Mouse (Mus musculus) adrenal gland, postnatal 10 days (tissue): ENCODE data around the gene Akap13. TPM values are rescaled to one million over a fixed set of nuclear protein-coding genes. Genes with fewer than 3 reads are reported as not detected.
A peak's percentile ranks its signal among the peaks of the same experiment; 100 is the strongest.

Experiments
- DNase-seq: peaks from one replicate; pipeline ENCODE4 v3.0.0; 2021; ENCODE audit warnings: mixed read lengths
- total RNA-seq, 2 experiments: library from RNA; stranded (reverse); gene quantifications; 2 replicates each; pipeline ENCODE4 v1.2.3; 2021

Akap13 gene
- total RNA-seq, 2 experiments from 2014 or later: 54.7 to 66.6 TPM

DNA sequence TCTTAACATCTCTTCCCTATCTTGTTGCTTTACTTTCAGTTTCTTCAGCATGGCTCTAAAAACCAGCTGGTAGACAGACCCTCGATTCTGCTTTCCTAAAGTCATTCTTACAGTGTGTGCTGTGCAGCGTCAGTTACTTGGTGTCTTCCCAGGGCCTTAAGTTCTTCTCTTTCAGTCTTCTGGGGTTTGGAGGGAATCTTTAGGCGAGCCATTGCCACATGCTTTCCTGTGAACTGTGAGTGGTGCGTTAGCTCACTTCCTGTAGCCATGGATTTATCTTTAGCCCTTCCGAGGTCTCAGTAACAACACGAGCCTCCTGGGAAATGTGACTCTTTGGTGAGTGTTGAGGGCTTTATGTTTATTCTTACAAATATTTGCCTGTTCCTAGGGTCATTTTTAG, 214.1 kb downstream of the Akap13 start:
- no peak for DNase-seq

DNA sequence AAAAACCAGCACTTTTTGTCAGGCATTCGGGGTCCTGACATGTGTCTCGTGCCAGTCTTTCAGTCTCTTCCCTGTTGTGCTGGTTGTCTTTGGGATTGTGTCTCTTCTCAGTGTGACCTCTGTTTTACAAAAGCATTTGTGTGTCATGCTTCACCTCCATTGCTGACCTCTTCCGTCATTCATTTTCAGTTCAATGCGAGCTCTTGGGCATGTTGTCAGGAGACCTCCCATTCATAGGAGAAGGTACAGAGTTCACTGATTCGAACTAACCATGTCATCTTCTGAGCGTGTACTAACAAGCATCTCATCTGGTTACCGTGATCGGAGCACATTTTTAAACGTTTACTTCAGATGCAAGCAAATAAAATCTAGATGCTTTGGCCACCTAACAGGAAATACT, 224.3 kb downstream of the Akap13 start:
- no peak for DNase-seq

DNA sequence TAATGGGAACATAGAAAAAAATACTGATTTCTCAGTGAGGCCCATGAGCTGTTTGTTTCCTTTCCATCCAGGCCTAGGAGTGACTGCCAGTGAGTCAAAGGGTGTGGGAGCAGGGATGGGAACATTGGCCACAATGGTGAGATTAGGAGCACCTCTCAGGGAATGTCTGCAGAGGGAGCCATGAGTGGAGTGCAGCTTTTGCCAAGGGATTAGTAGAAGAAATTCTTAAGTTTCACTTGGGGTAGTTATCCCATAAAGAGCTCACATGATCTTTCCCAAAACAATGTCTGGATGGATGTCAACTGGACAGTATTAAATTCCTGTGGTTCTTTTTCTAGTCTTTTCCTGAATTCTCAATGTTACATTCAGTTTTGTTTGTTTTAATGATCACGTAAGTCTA, 227.6 kb downstream of the Akap13 start:
- no peak for DNase-seq

DNA sequence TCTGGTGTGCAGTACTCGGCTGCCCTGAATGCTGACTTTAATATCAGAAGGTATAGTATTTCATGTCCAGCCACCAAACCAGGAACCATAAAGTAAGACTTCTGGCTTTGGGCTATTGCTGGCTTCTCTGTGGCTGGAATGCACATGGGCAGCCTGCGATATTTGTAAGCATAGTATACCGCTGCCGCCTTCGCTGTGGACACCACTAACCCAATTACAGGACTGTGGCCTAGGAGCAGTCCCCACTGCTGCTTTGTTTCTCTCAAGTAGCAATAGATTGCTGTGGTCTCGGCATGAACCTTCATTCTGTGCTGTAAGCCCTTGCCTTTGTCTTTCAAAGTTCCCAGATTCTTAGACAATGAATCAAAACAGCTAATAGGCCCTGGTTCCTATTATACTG, 228.1 kb downstream of the Akap13 start:
- no peak for DNase-seq

DNA sequence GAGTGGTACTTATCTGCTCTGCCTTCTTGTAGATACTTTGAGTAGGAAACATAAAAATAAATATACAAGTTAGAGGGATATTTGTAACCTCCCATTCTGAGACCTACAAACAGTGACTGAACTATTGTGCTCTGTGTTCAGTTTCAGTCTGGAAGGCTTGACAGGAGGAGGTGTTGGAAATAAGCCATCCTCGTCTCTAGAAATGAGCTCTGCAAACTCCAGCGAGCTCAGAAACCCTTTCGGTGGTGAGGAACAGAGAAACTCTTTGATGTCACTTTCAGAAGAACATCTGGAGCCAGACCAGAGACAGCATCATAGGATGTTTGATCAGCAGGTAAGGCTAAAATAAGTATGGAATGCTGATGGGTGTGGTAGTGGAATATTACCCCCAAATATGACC, 229.6 kb downstream of the Akap13 start:
- DNase-seq: no peak

DNA sequence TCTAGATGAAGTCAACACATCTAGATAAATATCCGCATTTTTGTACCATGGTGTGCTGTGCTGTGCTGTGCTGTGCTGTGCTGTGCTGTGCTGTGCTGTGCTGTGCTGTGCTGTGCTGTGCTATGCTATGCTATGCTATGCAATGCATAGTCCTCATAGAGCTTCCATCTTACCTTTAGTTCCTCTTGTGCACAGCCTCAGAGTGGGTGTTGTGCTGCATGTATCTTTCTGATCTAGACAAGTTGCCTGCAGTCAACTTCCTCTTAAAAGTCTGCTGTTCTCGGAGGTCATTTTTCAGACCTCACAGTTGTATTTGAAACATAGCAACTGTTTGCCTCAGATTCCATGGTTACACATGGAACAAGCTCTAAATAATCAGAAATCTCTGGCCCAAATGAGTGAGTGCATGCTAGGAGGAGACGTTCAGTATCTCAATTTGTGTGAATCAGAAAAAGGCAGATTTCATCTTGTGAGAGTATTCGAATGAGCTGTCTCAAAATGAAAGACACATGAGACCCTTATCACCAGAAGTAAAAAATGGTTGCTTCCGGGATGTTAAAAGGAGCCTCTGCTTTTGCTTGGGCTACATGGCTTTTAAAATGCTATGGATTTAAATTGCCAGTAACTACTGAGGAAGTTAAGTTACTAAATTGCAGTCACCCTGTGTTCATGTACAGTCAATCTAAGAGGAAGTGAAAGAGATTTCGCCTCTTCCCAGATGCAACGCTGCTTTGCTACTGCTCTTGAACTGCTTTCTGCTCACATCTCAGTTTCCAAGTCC, 230.9 kb downstream of the Akap13 start:
- no peak for DNase-seq

DNA sequence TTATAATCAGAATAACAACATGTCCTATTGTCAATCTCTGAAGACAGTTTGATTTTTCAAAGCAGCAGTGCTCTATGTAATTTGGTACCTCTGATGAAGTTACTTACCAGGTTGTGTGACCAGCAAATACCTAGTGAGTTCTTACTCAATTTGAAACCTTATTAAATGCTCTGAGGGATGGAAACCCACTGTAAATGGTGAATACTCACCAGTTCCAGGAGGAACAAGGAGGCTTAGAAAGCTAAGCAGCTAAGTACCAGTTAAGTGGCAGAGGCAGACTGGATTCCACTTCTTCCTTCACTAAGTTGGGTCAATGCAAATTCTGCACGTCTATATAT, 231.5 kb downstream of the Akap13 start:
- DNase-seq: no peak

DNA sequence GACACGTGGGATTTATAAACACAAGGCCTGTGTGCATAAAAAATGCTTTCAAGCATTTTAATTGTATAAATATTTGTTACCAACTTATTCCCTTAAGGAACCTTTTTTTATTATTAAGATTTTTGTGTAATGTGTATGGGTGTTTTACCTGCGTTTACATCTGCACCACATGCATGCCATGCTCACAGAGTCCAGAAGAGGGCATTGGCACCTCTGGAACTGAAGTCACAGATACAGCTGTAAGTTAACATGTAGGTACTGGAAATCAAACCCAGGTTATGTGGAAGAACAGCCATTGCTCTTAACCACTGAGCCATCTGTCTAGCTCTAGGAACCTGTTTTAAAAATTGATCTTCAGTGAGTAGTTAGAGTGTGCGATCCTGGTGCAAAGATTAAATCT, 232.8 kb downstream of the Akap13 start:
- DNase-seq: no peak

DNA sequence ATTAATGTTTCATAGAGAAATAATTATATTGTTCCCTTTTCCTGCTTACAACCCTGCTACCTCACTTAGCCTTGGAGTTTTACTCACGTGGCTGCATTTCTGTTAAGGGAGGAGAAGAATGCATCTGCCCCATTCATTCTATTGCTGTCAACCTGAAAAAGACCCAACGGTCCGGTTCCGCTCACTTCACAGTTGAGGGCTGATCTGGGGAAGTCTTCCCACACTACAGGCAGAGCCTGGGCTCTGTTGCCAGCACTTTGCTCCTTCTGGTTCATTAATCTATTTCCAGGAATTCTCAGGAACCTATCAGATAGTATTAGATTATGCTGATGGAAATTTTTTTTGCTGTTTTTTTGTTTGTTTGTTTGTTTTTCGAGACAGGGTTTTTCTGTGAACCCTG, 239.4 kb downstream of the Akap13 start:
- no peak for DNase-seq

DNA sequence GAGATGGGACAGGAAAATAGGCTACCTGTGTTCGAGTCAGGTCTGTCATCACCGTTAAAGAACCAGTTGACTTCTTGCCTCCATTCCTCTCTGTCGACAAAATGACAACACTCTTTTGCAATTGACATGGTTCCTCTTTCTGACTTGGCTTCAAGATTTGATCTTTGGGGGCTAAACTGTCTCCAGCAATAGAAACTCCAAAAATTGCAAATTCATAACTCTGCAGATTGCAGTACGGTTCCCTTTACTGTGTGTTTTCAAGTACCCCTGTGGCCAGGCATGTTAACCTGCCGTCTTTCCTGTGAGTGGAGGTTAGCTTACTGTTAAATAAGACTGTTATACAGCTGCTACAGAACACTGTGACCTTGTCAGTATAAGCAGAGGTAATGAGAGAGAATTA, 244.5 kb downstream of the Akap13 start:
- DNase-seq: no peak

DNA sequence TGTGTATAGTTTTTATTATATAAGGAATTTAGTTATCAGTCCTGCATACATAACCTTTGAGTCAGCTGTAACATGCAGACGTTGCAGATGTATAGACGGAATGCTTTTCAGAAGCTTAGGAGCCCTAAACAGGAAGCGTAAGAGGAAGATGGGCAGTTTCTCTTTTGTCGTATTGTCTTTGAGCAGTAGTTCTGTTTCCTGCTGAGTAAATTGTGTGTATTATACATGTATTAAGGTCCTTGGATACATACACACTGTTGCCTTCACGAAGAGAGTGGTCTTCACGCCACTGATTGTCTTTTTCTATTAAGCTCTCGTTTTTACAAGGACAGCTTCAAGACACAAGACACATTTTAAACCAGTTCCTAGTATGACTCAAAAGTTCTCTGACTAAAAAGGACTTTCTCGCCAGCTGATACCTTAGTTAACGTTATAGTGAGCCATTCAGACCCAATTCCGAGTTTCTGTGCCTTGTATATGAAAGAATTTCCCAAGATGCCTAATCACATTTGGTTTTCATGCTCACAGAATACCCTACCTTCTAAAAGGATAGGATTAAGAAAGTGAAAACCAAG, 245.5 kb downstream of the Akap13 start:
- DNase-seq: no peak

DNA sequence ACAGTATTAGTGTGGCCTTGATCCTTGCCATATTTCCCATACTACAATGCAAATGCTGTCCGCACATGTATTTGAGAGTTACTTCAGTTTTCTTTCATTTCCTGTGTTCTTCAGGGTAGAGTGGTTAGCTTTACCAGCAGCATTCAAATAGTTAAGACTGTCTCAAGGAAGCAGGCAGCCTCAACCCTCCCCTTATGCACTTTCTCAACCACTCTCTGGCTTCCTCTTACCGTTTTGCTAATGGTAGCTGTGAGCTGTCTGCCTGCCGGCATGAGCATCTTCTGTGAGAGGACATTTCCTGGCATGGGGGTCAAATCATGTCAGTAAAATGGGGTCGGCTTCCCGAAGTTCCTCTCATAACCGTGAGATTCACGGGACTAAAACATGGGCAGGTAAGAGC, 246.4 kb downstream of the Akap13 start:
- no peak for DNase-seq

DNA sequence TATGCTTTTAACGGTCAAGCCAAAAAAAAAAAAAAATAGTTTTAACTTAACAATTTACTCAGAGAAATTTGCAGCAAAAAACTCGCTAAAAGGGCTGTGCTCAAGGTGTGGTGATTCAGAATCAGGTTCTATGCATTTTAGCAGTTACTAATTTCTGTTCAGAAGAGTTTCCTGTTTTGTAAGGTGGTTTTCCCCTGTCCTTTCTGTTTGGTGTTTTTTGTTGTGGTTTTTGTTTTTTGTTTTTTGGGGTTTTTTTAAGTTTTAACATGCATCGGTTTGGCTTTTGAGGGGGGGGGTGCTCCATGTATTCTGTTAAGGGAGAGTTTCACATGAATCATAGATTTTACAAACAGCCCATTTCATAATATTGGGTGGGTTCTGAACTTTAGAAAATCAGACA, 247.0 kb downstream of the Akap13 start:
- DNase-seq: no peak

DNA sequence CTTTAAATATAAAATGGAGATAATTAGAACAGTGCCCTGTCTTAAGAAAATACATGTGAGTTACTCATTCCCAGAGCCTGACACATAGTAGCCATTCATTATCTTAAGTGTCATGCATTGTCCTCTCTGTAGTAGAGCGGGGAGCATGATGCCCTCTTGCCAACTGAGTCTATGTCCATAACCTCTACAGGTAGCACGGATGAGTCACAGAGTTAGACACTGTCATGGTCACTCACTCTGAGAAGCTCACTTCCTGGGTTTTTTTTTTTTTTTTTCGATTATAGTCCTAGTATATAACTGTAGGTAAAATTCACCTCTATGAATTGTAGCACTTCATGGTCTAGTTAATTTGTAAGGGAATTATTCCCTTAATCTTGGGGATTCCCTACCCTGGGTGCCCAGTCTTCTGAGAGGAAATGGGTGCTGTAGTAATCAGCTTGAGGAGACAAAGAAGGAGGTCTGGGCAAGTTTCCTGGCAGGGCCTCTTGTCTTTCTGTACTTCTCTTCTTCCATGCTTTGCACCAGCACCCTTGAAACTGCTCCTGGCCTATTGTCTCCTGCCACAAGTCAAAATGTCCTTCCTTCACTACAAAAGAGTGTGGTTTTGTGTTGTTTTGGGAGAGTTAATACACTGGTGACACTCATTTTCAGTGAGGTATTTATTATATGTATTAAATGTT, 247.8 kb downstream of the Akap13 start:
- DNase-seq: no peak

DNA sequence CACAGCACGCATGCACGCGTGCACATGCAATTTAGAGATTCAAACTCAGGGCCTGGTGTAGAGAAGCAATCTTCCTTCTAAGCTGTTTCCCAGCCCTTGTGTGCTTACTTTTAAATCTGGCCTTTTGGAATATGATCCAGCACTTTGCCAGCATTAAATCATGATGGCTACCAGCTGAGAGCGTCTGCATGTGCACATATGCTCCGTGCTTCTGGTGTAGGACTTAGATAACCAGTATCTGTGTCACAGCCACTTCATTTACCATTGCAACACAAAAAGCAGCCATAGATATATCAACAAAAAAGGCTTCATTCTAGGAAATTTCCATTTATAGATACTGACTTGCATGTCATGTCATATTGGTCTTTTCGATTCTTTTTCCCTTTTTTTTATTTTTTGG, 249.5 kb downstream of the Akap13 start:
- DNase-seq: no peak

DNA sequence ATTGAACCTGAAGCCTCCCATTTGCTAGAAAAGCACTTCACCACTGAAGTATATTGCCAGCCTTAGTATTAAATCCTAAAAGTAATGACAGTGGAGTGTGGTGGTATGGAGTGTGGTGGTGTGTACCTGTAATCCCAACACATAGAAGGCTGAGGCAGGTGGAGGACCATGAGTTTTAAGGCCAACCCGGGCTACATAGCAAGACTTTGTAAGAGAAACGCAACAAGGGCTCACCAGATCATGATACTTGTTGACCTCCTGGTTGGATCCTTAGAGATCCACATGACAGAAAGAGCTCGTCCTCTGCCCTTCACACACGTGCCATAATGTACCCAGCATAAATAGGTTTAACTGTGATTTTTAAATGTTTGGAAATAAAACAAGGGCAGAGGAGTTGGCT, 254.6 kb downstream of the Akap13 start:
- no peak for DNase-seq

DNA sequence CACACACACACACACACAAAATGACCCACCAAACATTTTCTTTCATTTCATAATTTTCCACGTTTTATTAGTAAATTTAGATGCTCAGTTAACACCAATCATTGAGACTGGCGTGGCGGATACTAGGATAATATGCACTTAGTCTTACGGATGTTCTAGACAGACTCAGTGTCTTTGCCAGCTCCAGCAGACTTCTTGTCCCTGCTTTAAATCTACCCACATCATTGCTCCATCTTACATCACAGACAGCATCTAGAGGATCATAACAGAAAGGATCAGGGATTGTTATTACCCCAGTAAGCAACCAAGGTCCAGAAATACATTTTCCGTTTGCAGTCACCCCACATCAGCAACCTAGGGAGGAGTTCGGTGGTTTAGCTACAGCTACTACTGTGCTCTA, 255.6 kb downstream of the Akap13 start:
- DNase-seq: no peak

DNA sequence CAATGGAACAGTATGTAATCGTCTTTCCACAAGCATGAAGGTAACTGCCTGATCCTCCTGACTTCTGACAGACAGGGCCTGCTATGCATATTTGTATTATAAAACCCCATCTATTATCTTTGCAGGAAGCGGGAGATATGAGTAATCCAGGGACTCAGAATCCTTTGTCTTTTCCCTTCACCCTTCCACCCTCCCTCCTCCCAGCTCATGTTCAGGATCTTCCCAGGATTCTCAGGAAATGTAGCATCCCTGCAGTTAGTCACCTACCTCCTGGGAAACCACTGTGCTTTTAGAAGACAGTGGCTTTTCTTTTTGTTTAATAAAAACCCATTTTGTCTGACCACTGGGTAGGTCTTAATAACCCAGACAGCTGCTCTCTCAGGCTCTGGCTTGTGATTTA, 256.1 kb downstream of the Akap13 start:
- DNase-seq: no peak

DNA sequence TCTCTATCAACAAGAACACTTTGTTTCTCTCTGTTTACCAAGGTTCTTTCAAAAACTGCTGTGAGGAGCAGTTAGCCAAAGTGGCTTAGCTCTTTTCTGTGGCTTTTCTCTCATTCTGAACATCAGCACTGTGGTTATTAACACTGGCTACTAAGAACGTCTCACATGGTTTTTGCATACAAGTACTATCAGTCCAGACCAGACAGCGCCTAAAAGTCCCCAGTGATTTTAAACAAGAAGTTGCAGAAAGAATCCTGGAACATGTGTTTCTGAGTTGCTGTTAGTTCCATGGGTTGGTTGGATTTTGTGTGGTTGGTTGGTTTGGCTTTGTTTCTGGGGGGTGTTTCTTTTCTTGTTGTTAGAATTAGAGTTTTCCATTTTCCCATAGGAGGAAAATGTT, 257.5 kb downstream of the Akap13 start:
- no peak for DNase-seq

DNA sequence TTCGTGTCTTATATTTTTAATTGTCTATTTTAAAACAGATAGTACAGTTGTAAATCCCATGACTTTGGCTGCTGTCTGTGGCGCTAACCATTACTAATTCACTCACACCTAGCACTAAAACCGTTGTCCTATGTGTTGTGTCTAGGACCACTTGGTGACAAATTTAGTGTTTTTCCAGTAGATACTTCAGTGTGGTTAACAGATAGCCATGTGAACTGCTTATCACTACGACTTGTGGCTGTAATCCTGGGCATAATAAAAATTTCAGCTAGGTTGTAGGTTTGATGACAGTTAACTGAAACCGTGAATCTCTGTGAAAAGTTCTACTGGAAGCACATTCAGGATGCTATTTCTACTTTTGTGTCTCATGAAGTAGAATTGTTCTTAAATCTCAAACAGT, 258.6 kb downstream of the Akap13 start:
- DNase-seq: no peak

DNA sequence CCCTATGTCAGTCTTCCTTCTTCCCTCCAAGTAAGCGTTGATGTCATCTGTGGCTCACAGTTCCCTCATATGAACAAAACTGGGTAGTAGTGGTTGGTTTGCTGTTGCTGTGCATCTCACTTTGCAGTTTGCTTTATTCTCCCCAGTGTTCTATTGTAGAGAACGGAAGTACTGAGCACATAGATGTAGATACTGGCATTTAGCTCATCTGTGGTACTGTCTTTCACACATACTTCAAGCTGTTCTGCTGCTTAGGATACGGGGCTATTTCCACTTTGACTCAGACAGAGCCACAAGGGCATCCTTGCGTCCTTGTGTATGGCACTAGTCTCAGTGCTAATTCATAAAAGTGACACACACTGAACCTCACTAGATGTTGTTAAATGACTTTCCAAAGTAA, 259.7 kb downstream of the Akap13 start:
- no peak for DNase-seq

DNA sequence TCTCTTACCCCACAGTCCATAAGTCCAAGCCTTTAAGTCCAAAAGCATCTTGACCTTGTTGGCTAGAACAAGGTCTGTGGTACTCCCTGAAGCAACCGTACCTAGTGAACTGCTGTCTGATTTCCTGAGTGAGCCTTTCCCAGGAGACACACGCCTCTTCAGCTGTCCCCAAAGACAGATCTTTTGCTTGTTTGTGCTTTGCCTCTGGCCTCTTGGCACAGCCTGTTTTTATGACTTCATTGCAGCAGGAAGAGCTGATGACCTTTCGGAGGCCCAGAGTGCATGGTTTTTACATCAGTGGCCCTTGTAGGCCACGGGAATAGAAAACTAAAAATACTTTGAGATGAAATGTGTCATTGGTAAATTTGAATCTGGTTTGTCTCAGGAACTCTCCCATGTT, 260.6 kb downstream of the Akap13 start:
- DNase-seq: peak; percentile 48

DNA sequence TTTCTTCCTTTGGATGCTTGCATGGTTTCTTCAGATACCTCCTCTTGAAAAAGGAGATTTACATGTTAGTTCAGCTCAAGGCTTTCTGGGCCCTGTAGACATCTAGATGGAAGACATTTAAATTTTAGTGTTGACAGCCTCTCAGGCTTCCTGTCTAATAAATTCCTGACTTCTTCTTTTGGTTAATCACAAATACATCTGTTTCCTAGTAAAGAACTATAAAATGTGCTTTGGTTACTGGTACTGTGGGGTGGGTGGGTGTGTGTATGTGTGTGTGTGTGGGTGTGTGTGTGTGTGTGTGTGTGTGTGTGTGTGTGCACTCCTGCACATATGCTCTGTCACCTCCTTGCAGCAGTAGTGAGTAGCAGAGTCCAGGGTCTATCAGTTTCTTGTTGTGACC, 262.0 kb downstream of the Akap13 start:
- DNase-seq: no peak

DNA sequence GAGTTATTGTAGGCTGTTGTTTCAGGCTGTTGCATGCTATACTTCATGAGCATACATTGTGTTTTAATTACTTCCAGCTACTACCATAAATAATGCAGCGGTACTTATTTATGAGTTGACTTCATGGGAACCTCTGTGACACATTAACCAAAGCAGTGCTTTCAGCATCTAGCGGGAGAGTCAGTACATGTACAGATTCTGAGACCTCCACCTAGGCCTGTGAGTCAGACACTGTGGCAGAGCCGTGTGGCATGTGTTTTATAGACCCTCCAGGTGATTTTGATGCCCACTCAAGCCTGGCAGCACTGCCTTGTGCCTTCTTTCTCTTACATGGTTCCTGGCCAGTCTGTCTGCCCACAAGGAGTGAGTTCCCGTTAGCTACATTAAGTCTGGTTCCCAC, 266.0 kb downstream of the Akap13 start:
- no peak for DNase-seq
